Mouse (Mus musculus): Measurements from ENCODE around the gene Spag6. TPM values are rescaled to one million over a fixed set of nuclear protein-coding genes. Genes with fewer than 3 reads are reported as not detected.

Spag6 gene
- polyA plus RNA-seq, 1 experiment, result 0.60 TPM

GRCm38 (mm10) chr2:18693491-18693870 is 351 bp upstream of the Spag6 start:
- Histone ChIP-seq H3K27ac (ENCODE audit: insufficient read depth, low read length) (no peak overlapping the region), H3K4me1 (ENCODE audit: control insufficient read depth, insufficient read depth, low read length) (peaks cover 4% of the 10 kb centered on the region), H3K4me3 (ENCODE audit: insufficient read depth, low read length) (peak overlapping the region; percentile 65)
- no peak for TF ChIP-seq POLR2A (IDR thresholded peaks at IDR 0.05; ENCODE audit: low read depth, low read length)
- no peak for TF ChIP-seq CTCF (IDR thresholded peaks at IDR 0.05; ENCODE audit: borderline replicate concordance, insufficient read depth, low read length)

GRCm38 (mm10) chr2:18694611-18694950 is 749 bp downstream of the Spag6 start:
- H3K4me1 ChIP-seq (ENCODE audit: control insufficient read depth, insufficient read depth, low read length), result peaks cover 4% of the 10 kb centered on the region
- H3K27ac ChIP-seq (ENCODE audit: insufficient read depth, low read length), result no peak overlapping the region
- TF ChIP-seq CTCF (IDR thresholded peaks at IDR 0.05; ENCODE audit: borderline replicate concordance, insufficient read depth, low read length) (no peak), POLR2A (IDR thresholded peaks at IDR 0.05; ENCODE audit: low read depth, low read length) (no peak; the same call in 1 of the 2 replicates)

GRCm38 (mm10) chr2:18695163-18695562 is 1.3 kb downstream of the Spag6 start:
- no peak overlapping the region for H3K4me3 ChIP-seq (ENCODE audit: insufficient read depth, low read length)
- TF ChIP-seq CTCF (IDR thresholded peaks at IDR 0.05; ENCODE audit: borderline replicate concordance, insufficient read depth, low read length), result no peak
- TF ChIP-seq POLR2A (IDR thresholded peaks at IDR 0.05; ENCODE audit: low read depth, low read length), result no peak; the same call in 1 of the 2 replicates
- H3K4me1 ChIP-seq (ENCODE audit: control insufficient read depth, insufficient read depth, low read length), result peaks cover 4% of the 10 kb centered on the region
- no peak overlapping the region for H3K27ac ChIP-seq (ENCODE audit: insufficient read depth, low read length)

More at GRCm38 (mm10) chr2:18694611-18694950, 749 bp downstream of the Spag6 start:
- peak overlapping the region; percentile 65 for H3K4me3 ChIP-seq (ENCODE audit: insufficient read depth, low read length)

GRCm38 (mm10) chr2:18695629-18696150 is 1.9 kb downstream of the Spag6 start:
- Histone ChIP-seq H3K4me1 (ENCODE audit: control insufficient read depth, insufficient read depth, low read length) (peaks cover 4% of the 10 kb centered on the region), H3K4me3 (ENCODE audit: insufficient read depth, low read length) (no peak overlapping the region), H3K27ac (ENCODE audit: insufficient read depth, low read length) (no peak overlapping the region)
- TF ChIP-seq POLR2A (IDR thresholded peaks at IDR 0.05; ENCODE audit: low read depth, low read length) (no peak), CTCF (IDR thresholded peaks at IDR 0.05; ENCODE audit: borderline replicate concordance, insufficient read depth, low read length) (no peak)

- TF ChIP-seq CTCF (IDR thresholded peaks at IDR 0.05; ENCODE audit: borderline replicate concordance, insufficient read depth, low read length) (no peak), POLR2A (IDR thresholded peaks at IDR 0.05; ENCODE audit: low read depth, low read length) (no peak)
- H3K27ac ChIP-seq (ENCODE audit: insufficient read depth, low read length), result no peak overlapping the region
- H3K4me1 ChIP-seq (ENCODE audit: control insufficient read depth, insufficient read depth, low read length), result peaks cover 4% of the 10 kb centered on the region
- no peak overlapping the region for H3K4me3 ChIP-seq (ENCODE audit: insufficient read depth, low read length)
Observed at GRCm38 (mm10) chr2:18697591-18698244, 3.9 kb downstream of the Spag6 start.

- Histone ChIP-seq H3K4me3 (ENCODE audit: insufficient read depth, low read length) (no peak overlapping the region), H3K27ac (ENCODE audit: insufficient read depth, low read length) (no peak overlapping the region), H3K4me1 (ENCODE audit: control insufficient read depth, insufficient read depth, low read length) (peaks cover 4% of the 10 kb centered on the region)
- no peak for TF ChIP-seq POLR2A (IDR thresholded peaks at IDR 0.05; ENCODE audit: low read depth, low read length)
Observed at GRCm38 (mm10) chr2:18698663-18699385, 5.0 kb downstream of the Spag6 start.

- H3K4me1 ChIP-seq (ENCODE audit: control insufficient read depth, insufficient read depth, low read length), result peaks cover 4% of the 10 kb centered on the region
- TF ChIP-seq POLR2A (IDR thresholded peaks at IDR 0.05; ENCODE audit: low read depth, low read length), result no peak
- TF ChIP-seq CTCF (IDR thresholded peaks at IDR 0.05; ENCODE audit: borderline replicate concordance, insufficient read depth, low read length), result no peak
- H3K4me3 ChIP-seq (ENCODE audit: insufficient read depth, low read length), result no peak overlapping the region
- H3K27ac ChIP-seq (ENCODE audit: insufficient read depth, low read length), result no peak overlapping the region
Observed at GRCm38 (mm10) chr2:18699401-18699990, 5.7 kb downstream of the Spag6 start.

GRCm38 (mm10) chr2:18710356-18710755 is 16.5 kb downstream of the Spag6 start:
- Histone ChIP-seq H3K4me1 (ENCODE audit: control insufficient read depth, insufficient read depth, low read length) (no peaks in the 10 kb centered on the region), H3K27ac (ENCODE audit: insufficient read depth, low read length) (no peak overlapping the region)
- TF ChIP-seq CTCF (IDR thresholded peaks at IDR 0.05; ENCODE audit: borderline replicate concordance, insufficient read depth, low read length) (no peak), POLR2A (IDR thresholded peaks at IDR 0.05; ENCODE audit: low read depth, low read length) (no peak)

GRCm38 (mm10) chr2:18713071-18713470 is 19.2 kb downstream of the Spag6 start:
- TF ChIP-seq CTCF (IDR thresholded peaks at IDR 0.05; ENCODE audit: borderline replicate concordance, insufficient read depth, low read length), result no peak
- no peak for TF ChIP-seq POLR2A (IDR thresholded peaks at IDR 0.05; ENCODE audit: low read depth, low read length)
- Histone ChIP-seq H3K4me3 (ENCODE audit: insufficient read depth, low read length) (no peak overlapping the region), H3K4me1 (ENCODE audit: control insufficient read depth, insufficient read depth, low read length) (no peaks in the 10 kb centered on the region), H3K27ac (ENCODE audit: insufficient read depth, low read length) (no peak overlapping the region)

More at GRCm38 (mm10) chr2:18710356-18710755, 16.5 kb downstream of the Spag6 start:
- H3K4me3 ChIP-seq (ENCODE audit: insufficient read depth, low read length), result no peak overlapping the region

- Histone ChIP-seq H3K27ac (ENCODE audit: insufficient read depth, low read length) (no peak overlapping the region), H3K4me3 (ENCODE audit: insufficient read depth, low read length) (no peak overlapping the region), H3K4me1 (ENCODE audit: control insufficient read depth, insufficient read depth, low read length) (no peaks in the 10 kb centered on the region)
- TF ChIP-seq CTCF (IDR thresholded peaks at IDR 0.05; ENCODE audit: borderline replicate concordance, insufficient read depth, low read length), result no peak
- TF ChIP-seq POLR2A (IDR thresholded peaks at IDR 0.05; ENCODE audit: low read depth, low read length), result no peak
Observed at GRCm38 (mm10) chr2:18714337-18714736, 20.5 kb downstream of the Spag6 start.
